Mouse (Mus musculus) hindbrain, postnatal 0 days (tissue): ENCODE measurements around the gene Sfrp5. TPM values are rescaled to one million over a fixed set of nuclear protein-coding genes. Genes with fewer than 3 reads are reported as not detected.

Experiments
- ATAC-seq: fragments of 200-750 bp; cut with Nextera tagmentation; 2 replicates; pipeline ENCODE4 v1.8.0; 2017; ENCODE audit warnings: mild to moderate bottlenecking, moderate TSS enrichment, moderate library complexity
- DNase-seq: peaks from one replicate; pipeline ENCODE4 v3.0.0-alpha.2; 2015; ENCODE audit warnings: low spot score
- H3K27ac ChIP-seq: fragments of 300-500 bp; sonication (generic); 2 replicates; pipeline ENCODE4 v1.5.1; 2014; ENCODE audit warnings: mild to moderate bottlenecking
- H3K27me3 ChIP-seq: fragments of 300-500 bp; sonication (generic); 2 replicates; pipeline ENCODE4 v1.6.1; 2014; ENCODE audit warnings: low read length, mixed read lengths; ENCODE audit not compliant: insufficient read depth
- H3K36me3 ChIP-seq: fragments of 300-500 bp; sonication (generic); 2 replicates; pipeline ENCODE4 v1.6.1; 2014; ENCODE audit warnings: low read length, mixed read lengths; ENCODE audit not compliant: insufficient read depth
- H3K4me1 ChIP-seq: fragments of 300-500 bp; sonication (generic); 2 replicates; pipeline ENCODE4 v1.6.1; 2014; ENCODE audit warnings: antibody characterized with exemption, low read length, mixed read lengths; ENCODE audit not compliant: insufficient read depth
- H3K4me2 ChIP-seq: fragments of 300-500 bp; sonication (generic); 2 replicates; pipeline ENCODE4 v1.6.1; 2014; ENCODE audit warnings: low read depth, mild to moderate bottlenecking, low read length, moderate library complexity, mixed read lengths
- H3K4me3 ChIP-seq: fragments of 300-500 bp; sonication (generic); 2 replicates; pipeline ENCODE4 v1.5.1; 2014; ENCODE audit warnings: low read length
- H3K9ac ChIP-seq: fragments of 300-500 bp; sonication (generic); replicated peaks from 2 replicates; pipeline ENCODE4 v1.6.1; 2014; ENCODE audit warnings: mild to moderate bottlenecking, low read length, moderate library complexity, mixed read lengths
- H3K9me3 ChIP-seq: fragments of 300-500 bp; sonication (generic); 2 replicates; pipeline ENCODE4 v1.6.1; 2016; ENCODE audit warnings: low read length, mixed read lengths
- CTCF ChIP-seq: IDR thresholded peaks from 2 replicates; pipeline ENCODE4 v1.5.1; 2016; ENCODE audit warnings: antibody characterized with exemption, control low read depth, low read depth
- WGBS: fragments of 180-500 bp; shearing (Covaris S2); extraction: QIAGEN DNeasy Blood & Tissue Kit; methylation state at CpG from one replicate; pipeline ENCODE4 v1.1.7; 2014; 5-methylcytosine and 5-hydroxymethylcytosine counted together
- polyA plus RNA-seq: library from polyadenylated mRNA; unstranded; fragments of >200 nt; fragmentation: Nextera tagmentation; extraction: Ambion mirVana; gene quantifications from 2 replicates; pipeline ENCODE4 v1.2.1, GENCODE M21; 2015
- total RNA-seq: library from RNA; depleted of rRNA; stranded (reverse); fragments of >200 nt; gene quantifications from 2 replicates; pipeline ENCODE4 v1.2.3, GENCODE M21; 2014

Sfrp5 gene
- total and polyA plus RNA-seq, 2 experiments from 2014 or later: 1.6 to 1.8 TPM

DNA sequence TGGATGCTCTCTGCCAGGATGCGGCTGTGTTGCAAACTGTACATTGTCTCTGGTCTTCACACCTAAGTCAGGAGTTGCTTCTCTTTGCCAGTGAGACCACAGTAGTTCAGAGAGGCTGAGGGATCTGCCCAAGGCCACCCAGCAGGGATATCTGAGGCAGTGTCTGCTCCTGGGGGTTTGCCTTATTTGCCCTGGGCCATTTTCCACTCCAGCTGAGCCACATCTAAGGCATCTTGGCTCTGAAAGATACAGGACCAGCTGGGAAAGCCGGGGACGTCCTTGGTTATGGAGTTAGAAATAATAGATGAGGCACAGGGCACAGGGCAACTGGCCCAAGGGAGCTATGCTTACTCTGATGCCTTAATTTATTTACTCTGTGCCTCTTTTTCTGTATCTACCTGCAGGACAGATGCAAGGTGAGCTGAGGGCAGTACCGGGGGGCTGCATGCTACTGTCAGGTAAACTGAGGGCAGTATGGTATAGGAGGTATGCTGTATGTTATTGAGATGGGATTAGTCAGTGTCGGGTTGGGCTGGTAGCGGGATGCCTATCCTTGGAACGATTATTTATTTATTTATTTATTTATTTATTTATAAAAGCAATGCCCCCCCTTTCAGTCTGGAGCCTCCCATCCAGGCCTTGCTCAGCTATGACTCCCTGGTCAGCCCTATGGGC, 14.8 kb upstream of the Sfrp5 start:
- DNase-seq (no peak), ATAC-seq (peak; percentile 47; the same call in 1 of the 2 replicates)
- H3K9ac ChIP-seq: no peak overlapping the region
- H3K36me3 ChIP-seq: no peaks in the 10 kb centered on the region
- no peaks in the 10 kb centered on the region for H3K4me1 ChIP-seq
- H3K4me2 ChIP-seq: no peak overlapping the region
- no peak overlapping the region for H3K27ac ChIP-seq
- TF ChIP-seq CTCF: no peak
- 68% methylated on average over 7 of the region's 7 CpGs for WGBS
- H3K4me3 ChIP-seq: no peak overlapping the region
- no peaks in the 10 kb centered on the region for H3K9me3 ChIP-seq
- H3K27me3 ChIP-seq: no peaks in the 10 kb centered on the region

DNA sequence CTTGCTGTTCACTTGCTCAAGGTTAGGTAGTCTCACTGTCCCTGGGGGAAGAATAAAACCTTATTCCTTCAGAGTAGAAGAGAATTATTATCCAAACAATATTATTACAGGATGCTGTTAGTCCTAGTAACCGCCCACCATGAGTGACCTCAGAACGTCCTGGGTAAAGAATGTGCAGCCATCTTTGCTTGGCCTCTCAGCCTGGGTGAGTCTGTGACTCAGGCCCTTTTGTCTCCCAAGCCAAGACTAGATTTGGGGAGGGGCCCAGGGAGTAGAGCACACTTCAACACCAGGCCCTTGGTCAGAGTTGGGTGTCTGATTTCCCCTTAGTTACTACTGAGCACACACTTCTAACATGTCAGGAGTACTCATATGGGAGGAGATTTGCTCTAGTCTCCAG, 12.5 kb upstream of the Sfrp5 start:
- Histone ChIP-seq H3K4me2 (no peak overlapping the region), H3K9ac (no peak overlapping the region), H3K27me3 (no peaks in the 10 kb centered on the region), H3K9me3 (no peaks in the 10 kb centered on the region), H3K4me3 (no peak overlapping the region), H3K36me3 (no peaks in the 10 kb centered on the region), H3K27ac (no peak overlapping the region), H3K4me1 (no peaks in the 10 kb centered on the region)
- no peak for TF ChIP-seq CTCF
- no peak for ATAC-seq
- no peak for DNase-seq
- 84% methylated on average over 2 of the region's 2 CpGs for WGBS

DNA sequence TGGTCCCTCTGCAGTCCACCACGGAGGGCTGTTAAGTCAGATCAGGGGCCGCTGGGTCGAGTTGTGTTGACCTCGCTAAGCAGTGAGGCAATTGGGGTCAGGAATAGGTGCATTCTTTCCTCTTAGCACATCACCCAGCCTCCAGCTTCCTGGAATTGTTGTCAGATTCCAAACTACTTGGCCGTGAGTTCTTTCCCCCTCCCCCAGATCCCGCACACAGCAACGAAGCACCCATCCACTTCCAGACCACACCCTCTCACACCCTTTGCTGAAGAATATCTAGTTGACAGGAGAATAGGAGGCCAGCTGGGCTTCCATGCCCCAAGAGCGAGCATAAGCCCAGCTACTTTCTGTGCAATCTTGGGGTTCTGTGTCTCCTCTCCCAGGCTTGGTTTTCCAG, 9.9 kb upstream of the Sfrp5 start:
- WGBS: 34% methylated on average over 8 of the region's 8 CpGs

DNA sequence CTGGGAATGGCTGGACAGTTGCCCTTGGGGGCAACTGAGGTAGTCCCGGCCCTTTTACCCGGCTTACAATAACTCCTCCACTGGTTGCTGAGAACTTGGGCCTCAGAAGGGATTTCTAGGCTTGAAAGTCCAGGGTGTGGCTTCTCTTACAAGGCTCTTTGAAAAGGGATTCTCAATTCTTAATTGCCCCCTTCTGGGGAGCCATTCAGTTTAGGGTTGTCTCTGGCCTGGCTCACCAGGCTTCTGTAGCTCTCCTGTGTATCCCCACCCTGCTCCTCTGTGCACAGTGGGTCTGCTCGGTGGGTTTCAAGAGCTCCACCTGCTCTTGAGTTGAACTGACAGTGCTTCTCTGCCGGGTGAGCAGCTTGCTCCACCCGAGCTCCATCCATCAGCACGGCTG, 7.9 kb upstream of the Sfrp5 start:
- DNase-seq (no peak), ATAC-seq (no peak)
- Histone ChIP-seq H3K27ac (no peak overlapping the region), H3K36me3 (no peaks in the 10 kb centered on the region), H3K4me3 (no peak overlapping the region), H3K27me3 (no peaks in the 10 kb centered on the region), H3K9me3 (no peaks in the 10 kb centered on the region), H3K9ac (no peak overlapping the region), H3K4me2 (no peak overlapping the region), H3K4me1 (no peaks in the 10 kb centered on the region; the same call in 1 of the 2 replicates)
- no peak for TF ChIP-seq CTCF
- 72% methylated on average over 6 of the region's 6 CpGs for WGBS

More for the DNA sequence above, 9.9 kb upstream of the Sfrp5 start:
- ATAC-seq: no peak
- no peak for TF ChIP-seq CTCF
- no peaks in the 10 kb centered on the region; the same call in 1 of the 2 replicates for H3K4me1 ChIP-seq
- H3K27ac ChIP-seq: no peak overlapping the region
- no peaks in the 10 kb centered on the region for H3K27me3 ChIP-seq
- H3K9ac ChIP-seq: no peak overlapping the region
- H3K4me3 ChIP-seq: no peak overlapping the region
- DNase-seq: no peak
- H3K4me2 ChIP-seq: no peak overlapping the region
- no peaks in the 10 kb centered on the region for H3K9me3 ChIP-seq
- H3K36me3 ChIP-seq: no peaks in the 10 kb centered on the region

DNA sequence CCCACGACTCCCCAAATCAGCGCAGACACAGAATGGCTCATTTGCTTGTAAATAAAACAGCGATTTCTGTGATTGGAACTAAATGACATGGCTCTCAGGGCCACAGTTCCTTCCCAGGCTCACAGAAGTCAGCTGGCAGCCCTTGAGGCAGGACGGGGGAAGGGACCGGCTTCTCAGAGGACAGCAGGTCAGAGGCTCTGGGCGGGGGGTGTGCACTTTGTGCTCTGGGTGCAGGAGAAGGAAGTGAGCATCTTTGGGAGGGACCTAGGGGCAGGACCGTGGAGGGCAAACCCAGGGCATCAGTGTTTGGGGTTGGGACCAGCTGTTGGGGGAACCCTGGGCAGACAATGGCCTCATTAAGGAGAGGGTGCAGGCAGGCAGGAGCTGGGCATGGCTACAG, 7.4 kb upstream of the Sfrp5 start:
- DNase-seq: no peak
- Histone ChIP-seq H3K4me2 (no peak overlapping the region), H3K4me1 (no peaks in the 10 kb centered on the region; the same call in 1 of the 2 replicates), H3K9me3 (no peaks in the 10 kb centered on the region), H3K9ac (no peak overlapping the region), H3K27me3 (no peaks in the 10 kb centered on the region), H3K4me3 (no peak overlapping the region), H3K36me3 (no peaks in the 10 kb centered on the region), H3K27ac (no peak overlapping the region)
- TF ChIP-seq CTCF: no peak
- WGBS: 46% methylated on average over 7 of the region's 7 CpGs
- ATAC-seq: no peak

DNA sequence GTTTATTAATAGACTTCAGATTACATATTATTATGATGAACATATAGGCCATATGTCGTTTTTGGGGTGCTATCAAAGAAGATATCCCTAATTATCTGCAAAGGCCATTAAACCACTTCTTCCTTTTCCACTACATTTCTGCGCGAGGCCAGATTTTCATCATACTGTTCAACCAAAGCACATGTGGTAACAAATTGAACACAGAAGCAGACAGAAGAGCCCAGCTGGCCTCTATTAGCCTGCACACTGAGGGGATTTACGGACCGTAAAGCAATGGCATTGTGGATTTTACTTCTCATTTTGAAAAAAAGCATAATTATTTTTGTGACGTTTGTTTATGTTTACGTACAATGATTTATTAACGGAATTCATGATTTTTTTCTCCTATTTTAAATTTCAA, 3.1 kb upstream of the Sfrp5 start:
- Histone ChIP-seq H3K4me1 (peaks cover 4% of the 10 kb centered on the region), H3K9me3 (no peaks in the 10 kb centered on the region), H3K36me3 (no peaks in the 10 kb centered on the region), H3K9ac (no peak overlapping the region), H3K27me3 (peaks cover 31% of the 10 kb centered on the region), H3K4me2 (no peak overlapping the region), H3K27ac (no peak overlapping the region), H3K4me3 (no peak overlapping the region)
- no peak for TF ChIP-seq CTCF
- DNase-seq (no peak), ATAC-seq (no peak)
- WGBS: 75% methylated on average over 8 of the region's 8 CpGs

DNA sequence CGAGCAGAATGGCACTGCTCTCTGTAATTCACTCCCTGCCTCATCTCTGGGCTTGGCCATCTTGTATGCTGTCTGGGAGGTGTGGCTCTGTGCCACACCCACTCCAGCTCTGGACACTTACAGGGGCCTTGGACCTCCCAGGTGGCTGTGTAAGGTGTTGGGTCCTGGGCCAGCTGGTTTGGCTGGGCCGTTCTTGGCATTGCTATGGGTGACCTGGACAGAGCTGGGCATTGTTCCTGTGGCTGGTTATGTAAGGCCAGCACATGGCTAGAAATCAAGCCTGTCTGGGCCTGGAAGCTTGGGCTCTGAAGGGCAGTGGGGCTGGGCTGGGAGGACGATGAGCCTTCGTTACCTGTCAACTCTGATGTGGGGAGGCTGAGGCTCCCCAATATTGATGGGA, 2.3 kb upstream of the Sfrp5 start:
- ATAC-seq (no peak), DNase-seq (no peak)
- Histone ChIP-seq H3K9ac (no peak overlapping the region), H3K9me3 (no peaks in the 10 kb centered on the region), H3K27ac (no peak overlapping the region), H3K4me2 (no peak overlapping the region), H3K27me3 (peaks cover 37% of the 10 kb centered on the region), H3K36me3 (no peaks in the 10 kb centered on the region), H3K4me3 (no peak overlapping the region), H3K4me1 (peaks cover 4% of the 10 kb centered on the region)
- no peak for TF ChIP-seq CTCF
- 80% methylated on average over 4 of the region's 4 CpGs for WGBS
